Mouse (Mus musculus) neural tube, embryonic 15.5 days (tissue): ENCODE measurements at regions not wholly inside any gene's neighbourhood (a gene's known extent, or its start where the extent isn't known, plus 50 kb on each side); places are given as distances from the start of the nearest gene placed in this dataset.

ENCODE experiments used
- ATAC-seq: fragments of 200-750 bp; cut with Nextera tagmentation; 2 replicates; pipeline ENCODE4 v1.8.0; 2017; ENCODE audit warnings: mild to moderate bottlenecking, moderate TSS enrichment, moderate library complexity; ENCODE audit not compliant: low FRiP score
- H3K27ac ChIP-seq: fragments of 300-500 bp; sonication (generic); replicated peaks from 2 replicates; pipeline ENCODE4 v1.5.1; 2015; ENCODE audit warnings: mild to moderate bottlenecking, inconsistent platforms
- H3K27me3 ChIP-seq: fragments of 300-500 bp; sonication (generic); replicated peaks from 2 replicates; pipeline ENCODE4 v1.6.1; 2015; ENCODE audit warnings: inconsistent platforms
- H3K36me3 ChIP-seq: fragments of 300-500 bp; sonication (generic); 2 replicates; pipeline ENCODE4 v1.6.1; 2015; ENCODE audit warnings: inconsistent platforms
- H3K4me1 ChIP-seq: fragments of 300-500 bp; sonication (generic); 2 replicates; pipeline ENCODE4 v1.6.1; 2015; ENCODE audit warnings: inconsistent platforms
- H3K4me2 ChIP-seq: fragments of 300-500 bp; sonication (generic); 2 replicates; pipeline ENCODE4 v1.6.1; 2015; ENCODE audit warnings: inconsistent platforms, mild to moderate bottlenecking, moderate library complexity
- H3K4me3 ChIP-seq: fragments of 300-500 bp; sonication (generic); replicated peaks from 2 replicates; pipeline ENCODE4 v1.5.1; 2015; ENCODE audit warnings: mild to moderate bottlenecking, inconsistent platforms
- H3K9ac ChIP-seq: fragments of 300-500 bp; sonication (generic); replicated peaks from 2 replicates; pipeline ENCODE4 v1.6.1; 2015; ENCODE audit warnings: mild to moderate bottlenecking, inconsistent platforms
- H3K9me3 ChIP-seq: fragments of 300-500 bp; sonication (generic); replicated peaks from 2 replicates; pipeline ENCODE4 v1.6.1; 2016; ENCODE audit warnings: inconsistent platforms
- WGBS: fragments of 180-500 bp; shearing (Covaris S2); methylation state at CpG from one replicate; pipeline ENCODE4 v1.1.7; 2015; ENCODE audit warnings: mixed read lengths; 5-methylcytosine and 5-hydroxymethylcytosine counted together

DNA sequence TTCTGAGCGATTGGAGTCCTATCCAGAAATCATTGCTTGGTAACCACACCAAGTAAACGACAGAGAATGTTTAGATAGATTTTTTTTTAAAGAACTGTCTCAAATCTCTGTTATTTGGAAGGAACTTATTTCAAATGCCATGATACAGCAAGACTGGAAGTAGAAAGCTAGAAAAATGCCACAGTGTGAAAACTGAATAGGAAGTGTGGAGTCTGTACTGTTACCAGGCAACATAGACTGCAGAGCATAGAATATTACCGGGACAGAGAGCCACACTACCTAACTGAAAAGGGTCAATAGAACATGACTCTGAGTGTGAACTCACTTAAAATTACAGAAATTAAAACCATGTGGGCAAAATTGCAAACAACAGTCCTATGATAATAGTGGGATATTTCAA, 52.4 kb upstream of the Adcy1 start:
- WGBS, result 75% methylated on average over 3 of the region's 3 CpGs
- H3K9me3 ChIP-seq, result no peaks in the 10 kb centered on the region

DNA sequence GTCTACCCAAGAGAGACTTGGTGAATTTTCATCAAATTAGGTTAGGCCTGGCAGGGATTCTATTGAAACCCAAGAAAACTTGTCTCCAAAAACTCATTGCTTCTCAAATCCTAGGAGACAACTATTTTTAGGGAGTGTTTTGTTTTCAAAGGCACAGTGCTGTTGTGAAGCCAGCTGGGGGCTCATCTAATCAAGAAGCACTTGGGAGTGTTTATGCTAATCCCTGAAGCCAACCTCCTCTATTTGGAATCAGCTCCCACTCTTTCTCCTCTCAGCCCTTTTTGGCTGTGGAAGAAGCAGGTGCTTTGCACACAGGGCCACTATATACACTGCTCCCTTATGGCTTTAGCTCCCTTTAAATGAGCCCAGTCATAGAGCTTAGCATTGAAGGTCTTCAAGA, 64.0 kb upstream of the Adcy1 start:
- Histone ChIP-seq H3K9me3 (no peaks in the 10 kb centered on the region), H3K27ac (no peak overlapping the region), H3K9ac (no peak overlapping the region), H3K4me2 (no peak overlapping the region), H3K4me1 (0 out of 2 replicates have a peak, but pooled peaks cover 3% of the 10 kb centered on the region), H3K4me3 (no peak overlapping the region), H3K27me3 (no peaks in the 10 kb centered on the region), H3K36me3 (no peaks in the 10 kb centered on the region)
- ATAC-seq, result no peak

More for the DNA sequence above, 52.4 kb upstream of the Adcy1 start:
- Histone ChIP-seq H3K36me3 (no peaks in the 10 kb centered on the region), H3K4me2 (no peak overlapping the region), H3K27ac (no peak overlapping the region), H3K9ac (no peak overlapping the region), H3K4me3 (no peak overlapping the region), H3K4me1 (no peaks in the 10 kb centered on the region), H3K27me3 (no peaks in the 10 kb centered on the region)
- no peak for ATAC-seq

DNA sequence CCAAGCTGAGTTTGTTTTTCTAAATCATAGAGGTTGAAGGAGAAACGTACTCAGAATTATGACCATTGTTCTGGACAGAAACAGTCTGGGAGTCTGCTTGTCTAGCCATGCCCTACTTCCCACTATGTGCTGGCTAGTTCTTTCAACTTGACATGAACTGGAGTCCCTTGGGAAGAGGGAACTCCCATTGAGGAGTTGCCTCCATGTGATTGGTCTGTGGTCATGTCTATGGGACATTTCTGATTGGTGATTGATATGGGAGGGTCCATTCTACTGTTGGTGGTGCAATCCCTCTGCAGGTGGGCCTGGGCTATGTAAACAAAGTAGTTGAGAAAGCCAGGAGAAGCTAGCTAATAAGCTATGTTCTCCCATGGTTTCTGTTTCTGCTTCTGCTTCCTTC, 64.5 kb upstream of the Adcy1 start:
- Histone ChIP-seq H3K36me3 (no peaks in the 10 kb centered on the region), H3K27me3 (no peaks in the 10 kb centered on the region), H3K9me3 (no peaks in the 10 kb centered on the region), H3K9ac (no peak overlapping the region), H3K4me3 (no peak overlapping the region), H3K4me2 (no peak overlapping the region), H3K27ac (no peak overlapping the region), H3K4me1 (0 out of 2 replicates have a peak, but pooled peaks cover 3% of the 10 kb centered on the region)
- WGBS, result 84% methylated on average over 1 of the region's 1 CpGs
- no peak for ATAC-seq

DNA sequence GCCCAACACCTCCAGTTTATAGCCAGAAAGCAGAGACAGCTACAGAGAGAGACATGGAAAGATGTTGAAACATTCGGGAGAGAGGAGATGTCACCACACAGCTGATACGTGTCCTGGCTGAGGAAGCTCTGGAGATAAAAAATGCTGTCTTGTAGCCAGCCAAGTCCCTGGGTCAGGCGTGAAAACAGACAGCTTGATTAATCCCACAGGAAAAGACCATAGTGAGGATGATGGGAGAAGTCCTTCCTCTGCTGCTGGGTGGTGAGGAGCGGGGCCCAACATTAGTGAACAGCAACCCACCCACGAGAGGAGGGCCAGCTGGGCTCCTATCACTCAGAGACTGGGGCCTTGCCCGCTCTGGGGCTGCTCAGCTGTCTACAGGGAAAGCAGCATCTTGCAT, 65.8 kb upstream of the Adcy1 start:
- Histone ChIP-seq H3K36me3 (no peaks in the 10 kb centered on the region), H3K4me1 (0 out of 2 replicates have a peak, but pooled peaks cover 3% of the 10 kb centered on the region), H3K9me3 (no peaks in the 10 kb centered on the region), H3K4me2 (no peak overlapping the region), H3K4me3 (no peak overlapping the region), H3K9ac (no peak overlapping the region), H3K27me3 (no peaks in the 10 kb centered on the region), H3K27ac (no peak overlapping the region)
- no peak for ATAC-seq
- 84% methylated on average over 6 of the region's 6 CpGs for WGBS

DNA sequence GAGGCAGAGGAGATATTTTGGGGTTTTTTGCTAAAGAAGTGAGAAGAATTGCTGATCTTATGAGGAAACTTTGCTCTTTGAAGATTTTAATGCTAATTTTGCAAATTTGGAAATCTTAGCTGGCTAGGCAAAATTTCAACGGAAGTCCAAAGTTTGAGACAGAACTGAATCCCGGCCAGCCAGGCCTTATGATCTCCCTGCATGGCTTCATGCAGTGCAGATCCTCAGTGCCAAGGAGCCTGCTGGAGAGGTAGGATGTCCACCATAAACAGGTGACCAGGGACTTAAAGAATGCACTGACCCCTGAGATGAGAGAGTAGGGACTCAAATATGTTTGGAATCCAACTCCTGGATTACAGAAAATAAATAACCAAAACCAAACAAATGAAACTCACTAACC, 69.6 kb upstream of the Adcy1 start:
- no peak overlapping the region for H3K4me3 ChIP-seq
- H3K4me1 ChIP-seq, result peaks cover 8% of the 10 kb centered on the region; the same call in 1 of the 2 replicates
- H3K27me3 ChIP-seq, result no peaks in the 10 kb centered on the region
- no peaks in the 10 kb centered on the region for H3K9me3 ChIP-seq
- no peak for ATAC-seq
- H3K9ac ChIP-seq, result no peak overlapping the region
- H3K4me2 ChIP-seq, result no peak overlapping the region
- no peaks in the 10 kb centered on the region for H3K36me3 ChIP-seq
- WGBS, result 97% methylated on average over 2 of the region's 2 CpGs
- no peak overlapping the region for H3K27ac ChIP-seq

DNA sequence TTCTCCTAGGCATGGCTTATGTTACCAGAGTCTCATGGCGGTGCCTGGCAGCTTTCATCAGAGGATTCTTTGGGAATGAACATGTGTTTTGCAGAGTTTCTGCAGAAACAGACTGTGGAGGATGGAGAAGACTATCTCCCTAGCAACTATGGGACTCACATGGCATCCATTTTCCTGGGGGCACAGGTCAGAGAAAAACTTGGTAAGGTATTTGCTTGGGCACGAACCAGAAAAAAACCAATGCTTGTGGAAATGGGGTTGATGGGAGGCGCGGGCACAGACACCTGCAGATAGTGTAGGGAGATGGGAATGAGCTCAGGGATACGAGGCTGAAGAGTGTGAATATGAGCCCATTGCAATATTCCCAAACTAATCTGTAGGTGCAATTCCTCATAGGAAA, 71.7 kb upstream of the Adcy1 start:
- no peaks in the 10 kb centered on the region for H3K36me3 ChIP-seq
- H3K9me3 ChIP-seq, result no peaks in the 10 kb centered on the region
- WGBS, result 94% methylated on average over 5 of the region's 5 CpGs
- H3K4me3 ChIP-seq, result no peak overlapping the region
- no peak for ATAC-seq
- peaks cover 12% of the 10 kb centered on the region for H3K4me1 ChIP-seq
- H3K27ac ChIP-seq, result no peak overlapping the region
- no peak overlapping the region for H3K4me2 ChIP-seq
- H3K27me3 ChIP-seq, result no peaks in the 10 kb centered on the region
- no peak overlapping the region for H3K9ac ChIP-seq

DNA sequence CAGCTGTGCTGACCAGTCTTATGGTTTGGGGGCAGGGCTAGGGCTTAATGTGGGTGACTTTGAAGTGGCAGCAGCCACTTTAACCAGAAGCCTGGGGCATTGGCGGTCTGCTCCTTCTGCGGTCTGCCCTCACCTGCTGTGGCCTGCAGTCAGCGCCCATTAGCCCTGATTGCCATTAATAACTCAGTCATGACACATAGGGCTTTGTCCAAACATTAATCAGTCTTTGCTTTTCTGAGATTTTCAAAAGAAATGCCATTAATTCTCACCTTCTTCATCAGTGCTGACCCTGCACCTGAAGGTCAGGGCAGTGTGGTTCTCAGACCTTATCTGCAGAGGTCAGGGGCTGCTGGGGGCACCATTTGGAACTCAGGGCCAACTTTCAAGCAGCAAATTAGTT, 72.6 kb upstream of the Adcy1 start:
- Histone ChIP-seq H3K9me3 (no peaks in the 10 kb centered on the region), H3K4me2 (no peak overlapping the region), H3K27ac (no peak overlapping the region), H3K4me3 (no peak overlapping the region), H3K36me3 (no peaks in the 10 kb centered on the region), H3K9ac (no peak overlapping the region), H3K4me1 (peaks cover 12% of the 10 kb centered on the region), H3K27me3 (no peaks in the 10 kb centered on the region)
- 60% methylated on average over 3 of the region's 3 CpGs for WGBS
- no peak for ATAC-seq

DNA sequence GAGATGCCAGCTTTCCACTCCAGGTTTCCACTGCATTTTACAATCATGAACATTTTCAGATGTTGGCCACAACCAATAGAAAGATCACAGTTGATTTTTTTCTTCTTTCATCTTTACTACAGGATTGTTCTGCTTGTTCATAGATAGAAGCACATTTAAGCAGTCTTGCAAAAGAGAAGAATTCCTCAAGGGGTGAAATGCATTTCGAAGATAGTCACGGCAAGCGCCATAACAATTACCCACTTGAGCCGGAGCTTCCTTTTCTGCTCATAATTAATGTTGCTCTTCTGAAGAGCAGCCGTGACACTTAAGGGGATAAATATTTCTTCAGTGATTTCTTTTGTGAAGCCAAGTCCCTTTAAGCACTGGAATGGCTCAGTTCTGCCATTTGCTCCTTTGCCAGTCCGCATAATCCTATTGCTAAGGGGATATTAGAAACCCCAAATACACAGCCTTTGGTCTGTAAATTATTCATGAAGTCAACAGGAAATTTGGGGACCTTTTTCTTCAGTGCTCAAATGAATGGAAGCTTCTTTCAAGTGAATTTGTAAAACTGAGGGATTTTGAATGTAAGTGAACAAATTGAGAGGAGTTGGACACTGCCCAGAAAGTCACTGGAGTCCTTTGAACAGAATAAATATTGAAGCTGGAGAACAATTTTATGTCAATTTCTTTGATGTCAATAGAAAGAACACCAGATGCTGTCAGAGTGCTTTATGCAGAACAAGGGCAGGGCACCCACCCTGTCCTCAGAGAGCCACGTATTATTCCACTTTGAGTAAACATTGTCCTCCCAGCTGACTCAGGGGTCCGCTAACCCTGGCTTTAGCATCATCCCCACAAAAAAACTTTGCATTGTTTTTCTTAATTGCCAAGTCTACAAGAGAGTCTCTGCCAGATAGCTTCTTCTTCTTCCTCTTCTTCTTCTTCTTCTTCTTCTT, 74.1 kb upstream of the Adcy1 start:
- H3K9me3 ChIP-seq, result no peaks in the 10 kb centered on the region
- 45% methylated on average over 8 of the region's 8 CpGs for WGBS

DNA sequence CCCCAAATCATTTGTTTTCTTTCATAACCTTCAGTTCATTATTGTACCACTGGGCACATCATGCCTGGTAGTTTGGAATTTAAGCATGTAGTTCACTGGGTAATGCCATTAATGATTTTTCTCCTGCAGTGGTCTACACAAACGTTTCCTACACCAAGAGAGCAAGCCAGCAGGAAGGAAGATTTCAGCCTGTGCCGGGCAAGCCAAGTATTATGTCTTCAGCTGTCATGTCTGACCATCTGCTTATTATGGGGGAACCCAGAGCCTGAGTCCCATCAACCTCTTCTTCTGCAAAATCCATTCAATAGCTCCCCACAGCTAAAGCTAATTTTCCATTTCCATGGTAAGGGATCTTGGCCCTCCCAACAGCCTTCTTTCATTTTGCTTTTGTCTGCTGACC, 75.3 kb upstream of the Adcy1 start:
- Histone ChIP-seq H3K9ac (no peak overlapping the region), H3K9me3 (no peaks in the 10 kb centered on the region), H3K27ac (no peak overlapping the region), H3K4me2 (no peak overlapping the region), H3K4me3 (no peak overlapping the region), H3K27me3 (no peaks in the 10 kb centered on the region), H3K4me1 (peaks cover 12% of the 10 kb centered on the region), H3K36me3 (no peaks in the 10 kb centered on the region)
- WGBS, result 46% methylated on average over 2 of the region's 2 CpGs
- ATAC-seq, result no peak

More for the DNA sequence above, 74.1 kb upstream of the Adcy1 start:
- Histone ChIP-seq H3K4me2 (no peak overlapping the region), H3K27ac (no peak overlapping the region), H3K9ac (no peak overlapping the region), H3K4me3 (no peak overlapping the region), H3K27me3 (no peaks in the 10 kb centered on the region), H3K36me3 (no peaks in the 10 kb centered on the region), H3K4me1 (peaks cover 12% of the 10 kb centered on the region)
- ATAC-seq, result no peak

DNA sequence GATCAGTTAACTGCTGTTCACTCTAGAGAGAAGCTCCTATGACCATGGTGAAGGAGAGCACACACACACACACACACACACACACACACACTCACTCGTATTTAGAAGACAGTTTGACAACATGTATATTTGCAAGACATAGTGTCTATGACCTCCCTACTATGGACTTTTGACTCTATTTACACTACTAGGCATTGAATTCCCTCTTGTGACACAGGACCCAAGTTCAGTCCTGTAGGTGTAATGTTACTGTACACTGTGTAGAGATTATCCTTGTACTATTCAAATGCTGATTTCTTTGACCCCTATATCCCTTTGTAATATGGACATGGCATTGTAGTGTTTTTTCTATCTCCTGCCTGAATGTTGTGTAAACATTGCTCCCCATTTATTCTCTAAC, 76.2 kb upstream of the Adcy1 start:
- WGBS, result 81% methylated on average over 1 of the region's 1 CpGs
- H3K36me3 ChIP-seq, result no peaks in the 10 kb centered on the region
- no peak for ATAC-seq
- H3K4me2 ChIP-seq, result no peak overlapping the region
- no peaks in the 10 kb centered on the region for H3K9me3 ChIP-seq
- H3K27me3 ChIP-seq, result no peaks in the 10 kb centered on the region
- no peak overlapping the region for H3K27ac ChIP-seq
- H3K4me3 ChIP-seq, result no peak overlapping the region
- H3K4me1 ChIP-seq, result peaks cover 12% of the 10 kb centered on the region
- H3K9ac ChIP-seq, result no peak overlapping the region

DNA sequence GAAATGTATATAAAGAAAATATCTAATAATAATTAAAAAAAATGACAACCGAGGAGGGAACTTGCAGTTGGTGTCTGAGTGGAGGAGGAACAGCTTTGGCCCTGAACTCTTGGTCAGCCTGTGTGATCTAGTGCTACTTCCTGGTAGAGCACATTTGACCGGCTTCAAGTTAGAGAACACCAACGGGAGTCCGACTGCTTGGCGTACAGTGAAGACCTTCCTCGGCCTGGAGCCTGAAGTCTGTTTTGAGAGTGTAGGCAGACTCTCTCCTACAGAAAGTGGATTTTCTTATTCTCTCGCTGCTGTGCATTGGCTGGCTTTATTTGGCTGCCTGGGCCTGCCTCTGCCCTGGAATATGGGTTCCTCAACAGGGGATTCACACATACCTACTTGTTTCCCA, 81.2 kb upstream of the Adcy1 start:
- Histone ChIP-seq H3K9ac (no peak overlapping the region), H3K4me1 (no peaks in the 10 kb centered on the region), H3K36me3 (no peaks in the 10 kb centered on the region), H3K4me2 (no peak overlapping the region), H3K27me3 (no peaks in the 10 kb centered on the region), H3K4me3 (no peak overlapping the region), H3K27ac (no peak overlapping the region), H3K9me3 (no peaks in the 10 kb centered on the region)
- 96% methylated on average over 7 of the region's 7 CpGs for WGBS
- no peak for ATAC-seq

DNA sequence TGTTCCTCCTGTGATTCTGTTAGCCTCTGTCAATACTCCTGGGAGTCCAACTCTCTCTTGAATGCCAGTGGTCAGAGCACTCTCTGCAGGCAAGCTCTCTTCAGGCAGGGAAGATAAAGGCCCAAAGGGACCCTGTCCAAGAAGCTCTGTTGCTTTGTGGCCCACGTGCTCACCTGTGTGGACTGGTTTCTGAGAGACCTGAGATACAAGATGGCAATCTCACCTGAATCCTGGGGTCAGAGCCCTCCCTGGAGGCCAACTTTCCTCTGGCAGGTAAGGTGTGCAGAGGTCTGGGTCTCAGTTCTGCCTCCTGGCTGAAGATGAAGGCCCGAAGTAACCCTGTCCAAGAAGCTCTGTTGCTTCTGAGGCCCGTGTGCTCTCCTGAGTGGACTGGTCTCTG, 83.6 kb upstream of the Adcy1 start:
- Histone ChIP-seq H3K4me1 (no peaks in the 10 kb centered on the region), H3K27me3 (no peaks in the 10 kb centered on the region), H3K36me3 (no peaks in the 10 kb centered on the region), H3K4me3 (no peak overlapping the region), H3K9ac (no peak overlapping the region), H3K4me2 (no peak overlapping the region), H3K9me3 (no peaks in the 10 kb centered on the region), H3K27ac (no peak overlapping the region)
- 89% methylated on average over 3 of the region's 3 CpGs for WGBS
- ATAC-seq, result no peak
